37 mouse cellular contexts compared by ENCODE assay signal in the genomic region with DNA sequence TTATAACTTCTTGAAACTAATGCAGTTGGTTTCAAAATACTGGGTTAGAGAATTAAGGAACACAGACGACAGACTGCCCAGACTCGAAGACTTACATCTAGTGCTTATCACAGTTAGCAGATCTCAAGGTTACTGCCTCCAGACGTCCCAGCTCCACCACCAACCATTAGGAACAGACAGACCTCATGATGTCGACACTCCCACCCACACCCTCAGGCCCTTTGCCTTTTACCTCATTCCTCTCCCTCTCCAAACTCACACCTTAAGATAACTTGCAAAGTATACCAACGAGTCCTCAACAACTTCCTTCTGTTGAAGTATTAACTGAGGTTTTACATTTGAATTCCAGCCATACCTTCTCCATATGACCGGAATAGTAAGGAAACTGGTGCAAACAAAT. TPM values are rescaled to one million over a fixed set of nuclear protein-coding genes. Genes with fewer than 3 reads are reported as not detected.
DNase-seq lines count a peak whose midpoint lies in the region; ATAC-seq lines count a peak whose summit lies in the region.
"Had no signal": no experiment of that assay in that cellular context is flagged by ENCODE, and none has a peak within 500 bp of the region (broad histone marks: within the 10 kb centered on the region; RNA-seq: fewer than 3 reads in every experiment).

No protein-coding gene starts in this region.

- H3K4me1 ChIP-seq in lung, embryonic 16.5 days (replicated peaks; ENCODE audit: control insufficient read depth, insufficient read depth, low read length): peaks cover 6% of the 10 kb centered on the region; the same call in 1 of the 2 replicates
- H3K4me1 ChIP-seq: embryonic facial prominence, embryonic 12.5 days; limb, embryonic 12.5 days had no signal

- intact Hi-C loops in heart, postnatal 14 days (cut with DNase I): no loop called here

- ATAC-seq in lung, embryonic 16.5 days (ENCODE audit: low read depth): peak; percentile 24
- ATAC-seq: forebrain, postnatal 0 days; hindbrain, embryonic 16.5 days; midbrain, embryonic 16.5 days had no signal

- no peaks in the 10 kb centered on the region for H3K36me3 ChIP-seq in lung, embryonic 16.5 days (ENCODE audit: control insufficient read depth, insufficient read depth, low read length)
- H3K36me3 ChIP-seq: embryonic facial prominence, embryonic 12.5 days; forebrain, embryonic 10.5 days; heart, embryonic 13.5 days; limb, embryonic 12.5 days; liver, embryonic 15.5 days had no signal

- H3K4me2 ChIP-seq in lung, embryonic 16.5 days (ENCODE audit: low read depth, low read length): peak overlapping the region; percentile 20; the same call in 1 of the 2 replicates
- H3K4me2 ChIP-seq: embryonic facial prominence, embryonic 12.5 days; heart, embryonic 13.5 days; limb, embryonic 12.5 days; liver, embryonic 15.5 days had no signal

- H3K4me3 ChIP-seq in lung, embryonic 16.5 days (ENCODE audit: low read length): no peak overlapping the region
- H3K4me3 ChIP-seq: embryonic facial prominence, embryonic 12.5 days; forebrain, embryonic 10.5 days; heart, adult 2 months; heart, embryonic 13.5 days; left cerebral cortex, adult 2 months; limb, embryonic 12.5 days; liver, embryonic 15.5 days had no signal

- no peaks in the 10 kb centered on the region for H3K27me3 ChIP-seq in lung, embryonic 16.5 days (ENCODE audit: control insufficient read depth, insufficient read depth, low read depth, low read length)
- H3K27me3 ChIP-seq: embryonic facial prominence, embryonic 12.5 days; limb, embryonic 12.5 days; liver, embryonic 15.5 days had no signal

- 26% methylated on average over 6 of the region's 6 CpGs for WGBS in lung, embryonic 16.5 days

- peak; percentile 63 to 78 for DNase-seq in lung, adult 18-20 months
- DNase-seq in lung, postnatal 14 days: no peak
- DNase-seq in lung, postnatal 4 days: peak; percentile 48 to 74
- DNase-seq in heart, postnatal 14 days: no peak
- no peak for DNase-seq in urinary bladder, postnatal 4 days (ENCODE audit: low spot score in 2 of 2)
- DNase-seq in heart, postnatal 4 days: no peak
- DNase-seq: adrenal gland, postnatal 25 days; cerebellum, adult 11-12 months; cerebellum, adult 9-11 months; embryo, embryonic 11 days; forebrain, postnatal 0 days; heart, adult 2 months; heart, postnatal 10 days; kidney, adult 8-10 months; kidney, postnatal 10 days; right cerebral cortex, adult 18-20 months; thymus, postnatal 14 days had no signal

- no peak overlapping the region for H3K9ac ChIP-seq in lung, embryonic 16.5 days (ENCODE audit: low read length)
- H3K9ac ChIP-seq: embryonic facial prominence, embryonic 12.5 days; forebrain, postnatal 0 days; heart, embryonic 13.5 days; limb, embryonic 12.5 days; liver, embryonic 15.5 days had no signal

- H3K9me3 ChIP-seq in lung, embryonic 16.5 days (ENCODE audit: control insufficient read depth, low read length): no peaks in the 10 kb centered on the region
- H3K9me3 ChIP-seq: embryonic facial prominence, embryonic 12.5 days; forebrain, embryonic 10.5 days; heart, embryonic 13.5 days; limb, embryonic 12.5 days; liver, embryonic 15.5 days had no signal

- H3K27ac ChIP-seq in lung, embryonic 16.5 days (ENCODE audit: low read length): peak overlapping the region; percentile 90
- H3K27ac ChIP-seq: embryonic facial prominence, embryonic 12.5 days; forebrain, embryonic 10.5 days; heart, adult 2 months; heart, embryonic 13.5 days; left cerebral cortex, adult 2 months; limb, embryonic 12.5 days; liver, embryonic 15.5 days had no signal

RNA-seq across cellular contexts. Expression of gene Tmem139, which starts 1.3 kb away (rescaled TPM):
- 6.7 and 6.9 TPM in 2 replicates for polyA plus RNA-seq in lung, embryonic 16.5 days (2015; fragmentation: Nextera tagmentation; extraction: Ambion mirVana)
- total RNA-seq in heart, postnatal 14 days (2021): not detected
- under 1 TPM in 1 of 2 experiments, not detected in 1; 0.38 TPM for total RNA-seq in heart, postnatal 4 days (2021)
- total RNA-seq: forebrain, postnatal 0 days; gastrocnemius, adult 8-10 months; gastrocnemius, postnatal 4 days; heart, postnatal 10 days; layer of hippocampus, adult 18-20 months; layer of hippocampus, postnatal 10 days; left cerebral cortex, adult 2 months; left cerebral cortex, postnatal 25 days; neutrophil, adult 5-6 weeks had no signal
- polyA plus RNA-seq: forebrain, postnatal 0 days; midbrain, embryonic 16.5 days had no signal

RNA-seq across cellular contexts. Expression of gene Casp2, which starts 4.4 kb away (rescaled TPM):
- polyA plus RNA-seq in lung, embryonic 16.5 days (2015; fragmentation: Nextera tagmentation; extraction: Ambion mirVana): 67.9 and 71.4 TPM in 2 replicates
- 10 to 100 TPM; 16.5 to 17.4 TPM for total RNA-seq in heart, postnatal 14 days (2021)
- total RNA-seq in heart, postnatal 4 days (2021): 10 to 100 TPM; 33.6 to 34.3 TPM

RNA-seq across cellular contexts. Expression of gene Gstk1, which starts 14.7 kb away (rescaled TPM):
- 47.7 and 52.5 TPM in 2 replicates for polyA plus RNA-seq in lung, embryonic 16.5 days (2015; fragmentation: Nextera tagmentation; extraction: Ambion mirVana)
- 10 to 100 TPM; 47.1 to 50.2 TPM for total RNA-seq in heart, postnatal 14 days (2021)
- total RNA-seq in heart, postnatal 4 days (2021): 10 to 100 TPM; 28.7 to 29.3 TPM

RNA-seq across cellular contexts. Expression of gene Clcn1, which starts 26.1 kb away (rescaled TPM):
- polyA plus RNA-seq in lung, embryonic 16.5 days (2015; fragmentation: Nextera tagmentation; extraction: Ambion mirVana): 0.15 and 0.19 TPM in 2 replicates
- total RNA-seq in heart, postnatal 14 days (2021): 1 to 10 TPM; 1.4 to 3.7 TPM
- total RNA-seq in heart, postnatal 4 days (2021): 1 to 10 TPM; 1.9 to 3.0 TPM

RNA-seq across cellular contexts. Expression of gene Tas2r144, which starts 45.3 kb away (rescaled TPM):
- polyA plus RNA-seq in lung, embryonic 16.5 days (2015; fragmentation: Nextera tagmentation; extraction: Ambion mirVana): not detected in 2 replicates
- total RNA-seq in heart, postnatal 14 days (2021): not detected
- not detected for total RNA-seq in heart, postnatal 4 days (2021)
- total RNA-seq: adrenal gland, postnatal 25 days; forebrain, postnatal 0 days; gastrocnemius, adult 8-10 months; gastrocnemius, postnatal 4 days; heart, adult 2 months; heart, postnatal 10 days; layer of hippocampus, adult 18-20 months; layer of hippocampus, postnatal 10 days; left cerebral cortex, adult 2 months; left cerebral cortex, postnatal 25 days; liver, adult 2 months; neutrophil, adult 5-6 weeks had no signal
- polyA plus RNA-seq: embryonic facial prominence, embryonic 12.5 days; forebrain, embryonic 10.5 days; forebrain, postnatal 0 days; heart, adult 2 months; heart, embryonic 13.5 days; hindbrain, embryonic 11.5 days; hindbrain, embryonic 16.5 days; intestine, embryonic 14.5 days; limb, embryonic 12.5 days; liver, adult 2 months; liver, embryonic 15.5 days; midbrain, embryonic 16.5 days; neural tube, embryonic 11.5 days; urinary bladder, adult 2 months had no signal

Comparison
In these comparisons a context has a peak if more than half of its experiments do, and no peak if none do; other contexts are left out.
1. DNase-seq: peak in lung, adult 18-20 months (2 of 2) and lung, postnatal 4 days (2 of 2); none in lung, postnatal 14 days (single experiment), heart, postnatal 14 days (0 of 2), urinary bladder, postnatal 4 days (0 of 2) and heart, postnatal 4 days (single experiment).